Mouse (Mus musculus) fat pad, adult 2 months (tissue): Measurements from ENCODE around the gene Ajap1.

ENCODE experiments used
- DNase-seq: peaks from one replicate; pipeline ENCODE4 v3.0.0-alpha.2; 2011; ENCODE audit warnings: low read depth, low spot score; ENCODE audit errors: extremely low read depth

Gene Ajap1

DNA sequence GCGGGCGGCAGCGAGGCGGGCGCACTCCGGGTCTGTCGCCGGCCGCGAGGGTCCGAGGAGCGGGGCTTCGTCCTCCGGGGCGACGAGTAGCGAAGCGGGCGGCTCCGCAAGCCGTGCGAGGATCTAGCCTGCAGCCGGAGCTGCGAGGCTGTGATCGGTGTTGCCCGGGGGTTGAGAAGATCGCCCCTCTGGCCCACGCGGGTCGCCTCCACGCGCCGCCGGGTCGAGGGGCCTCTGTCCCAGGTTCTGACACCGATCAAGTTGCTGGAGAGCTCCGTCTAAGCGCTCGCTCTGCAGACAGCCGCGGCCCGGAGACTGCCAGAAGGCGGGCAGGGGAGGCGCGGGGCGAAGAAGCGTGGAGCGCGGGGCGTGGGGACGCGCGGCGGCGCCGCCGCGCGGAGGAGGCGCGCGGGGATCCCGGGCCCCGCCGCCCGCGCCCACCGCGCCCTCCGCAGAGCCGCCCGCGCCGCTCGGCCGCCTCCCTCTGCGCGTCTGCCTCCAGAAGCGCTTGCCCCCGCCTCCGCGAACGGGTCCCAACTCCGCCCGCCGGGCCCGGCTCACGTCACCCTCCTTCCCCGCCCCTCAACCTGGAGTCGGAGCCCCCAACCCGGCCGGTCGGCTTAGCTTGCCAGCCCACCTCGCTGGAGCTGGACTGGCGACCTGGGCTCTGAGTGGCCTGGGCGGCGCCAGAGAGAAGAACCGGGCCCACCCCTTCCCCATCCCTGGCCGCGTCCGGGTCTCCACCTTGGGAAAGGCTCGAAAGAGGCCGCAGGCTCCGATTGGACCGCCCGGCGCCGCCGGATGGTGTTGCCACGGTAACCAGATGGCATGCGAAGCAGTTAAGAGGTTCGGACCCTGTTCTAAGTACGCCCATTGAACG is at the start of gene Ajap1:
Gene Ajap1 (minus strand): TSS at position 353 of the 880 bp plus-strand sequence.
- DNase-seq = no peak

DNA sequence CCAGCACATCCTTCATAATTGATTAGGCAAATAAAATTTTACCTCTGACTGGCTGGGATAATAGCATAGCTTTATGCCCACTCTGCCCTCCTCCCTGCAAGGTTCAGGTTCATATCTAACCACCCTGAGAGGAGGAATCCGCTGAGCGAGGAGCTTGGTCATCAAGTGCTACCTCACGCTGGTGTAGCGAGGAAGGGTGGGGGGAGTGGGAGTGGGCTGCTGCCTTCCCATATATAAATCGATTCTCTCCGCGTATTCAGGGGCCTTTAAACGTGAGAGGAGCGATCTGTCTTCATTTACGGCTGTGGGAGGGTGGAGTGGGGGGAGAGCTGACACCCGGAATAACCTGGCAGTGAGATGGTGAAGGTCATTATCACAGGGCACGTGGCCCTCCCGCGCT is 47.9 kb upstream of the Ajap1 start:
- no peak for DNase-seq

GRCm38 (mm10) chr4:153521601-153522000 is 39.0 kb upstream of the Ajap1 start:
- DNase-seq = no peak

- no peak for DNase-seq
Observed at GRCm38 (mm10) chr4:153519888-153520287, 37.3 kb upstream of the Ajap1 start.

DNA sequence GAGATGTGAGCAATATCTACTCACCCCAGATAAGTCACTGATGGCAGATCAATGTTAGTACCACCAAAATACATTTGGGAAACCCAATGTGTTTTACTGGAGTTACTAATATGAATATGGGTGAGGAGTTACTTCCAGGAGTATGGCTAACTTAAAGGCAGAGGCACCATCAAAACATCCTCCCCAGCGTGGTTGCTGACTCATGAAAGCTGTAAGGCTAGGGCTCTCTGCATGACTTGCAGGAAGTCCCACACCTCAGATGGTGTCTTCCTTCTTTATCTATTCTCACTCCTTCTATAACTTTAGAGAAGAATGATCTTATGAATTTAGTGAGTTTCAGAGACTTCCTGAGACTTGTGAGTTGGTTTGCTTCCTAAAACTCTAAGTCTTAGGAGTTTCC is 36.7 kb upstream of the Ajap1 start:
- no peak for DNase-seq

DNA sequence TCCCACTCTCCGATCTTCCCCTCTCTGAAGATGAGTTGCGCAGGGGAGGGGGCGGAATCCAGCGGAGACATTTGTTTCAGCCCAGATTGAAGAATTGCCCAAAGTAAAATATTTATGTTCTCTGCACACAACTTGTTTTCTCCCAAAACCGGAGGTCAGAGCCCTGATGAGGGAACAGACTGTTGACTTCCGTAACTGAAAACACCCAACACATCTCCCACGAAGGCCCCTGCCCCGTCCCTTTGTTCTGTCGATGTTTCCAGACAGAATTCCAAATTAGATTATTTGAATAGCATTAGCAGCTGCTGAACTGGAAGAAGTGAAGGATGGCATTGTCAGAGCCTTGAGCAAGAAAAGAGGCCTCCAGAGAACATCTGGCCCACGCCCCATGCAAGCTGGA is 33.2 kb upstream of the Ajap1 start:
- no peak for DNase-seq

- DNase-seq = no peak
Observed at GRCm38 (mm10) chr4:153514071-153514470, 31.5 kb upstream of the Ajap1 start.

DNA sequence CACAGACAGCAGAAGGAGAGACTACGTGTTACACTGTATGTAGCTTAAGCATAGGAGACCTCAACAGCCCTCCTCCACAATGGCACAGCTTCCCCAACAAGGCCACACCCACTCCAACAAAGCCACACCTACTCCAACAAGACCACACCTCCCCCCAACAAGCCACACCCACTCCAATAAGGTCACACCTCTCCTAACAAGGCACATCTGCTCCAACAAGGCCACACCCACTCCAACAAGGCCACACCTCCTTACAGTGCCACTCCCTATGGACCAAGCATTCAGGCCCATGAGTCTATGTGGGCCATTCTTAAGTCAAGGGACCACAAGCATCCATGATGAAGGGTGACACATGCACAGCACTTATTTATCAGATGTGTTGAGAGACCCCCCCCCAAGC is 28.9 kb upstream of the Ajap1 start:
- DNase-seq = no peak

GRCm38 (mm10) chr4:153501936-153502335 is 19.3 kb upstream of the Ajap1 start:
- no peak for DNase-seq

DNA sequence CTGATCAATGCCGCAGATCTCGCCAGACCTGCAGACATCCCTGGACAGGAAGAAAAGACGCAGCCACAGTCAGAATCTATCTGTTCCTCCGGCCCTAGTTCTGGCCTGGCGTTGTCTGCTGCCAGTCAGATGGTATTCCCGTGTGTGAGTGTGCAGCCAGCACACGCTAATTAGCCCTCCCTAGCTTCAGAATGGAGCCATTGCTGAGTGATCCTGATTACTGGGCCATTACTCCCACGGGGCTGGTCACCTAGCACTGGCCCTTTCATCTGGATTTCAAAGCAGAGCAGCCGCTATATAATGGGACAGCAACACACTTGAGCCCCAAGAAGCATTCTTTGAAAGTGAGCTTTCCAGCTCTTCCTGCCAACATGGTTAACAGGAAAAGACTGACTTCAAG is 9.8 kb upstream of the Ajap1 start:
- DNase-seq = no peak

DNA sequence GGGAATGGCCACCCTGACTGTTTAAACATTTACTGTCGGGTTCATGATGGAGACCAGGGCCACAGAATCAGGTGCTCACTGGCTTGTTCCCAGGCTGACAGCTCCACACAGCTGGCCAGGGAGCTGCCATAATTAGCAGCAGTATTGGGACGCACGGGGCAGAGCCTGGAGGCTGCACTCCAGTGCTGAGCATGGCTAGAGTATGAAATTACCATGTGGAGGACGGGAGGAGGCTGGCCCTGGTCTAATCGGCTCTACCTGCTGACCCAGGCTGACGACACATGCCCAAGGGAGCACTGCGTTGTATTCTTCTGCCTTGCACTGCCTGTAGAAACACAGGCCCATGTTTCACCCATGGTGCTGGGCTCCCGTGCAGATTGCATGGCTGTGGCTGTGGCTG is 6.5 kb upstream of the Ajap1 start:
- DNase-seq = no peak

DNA sequence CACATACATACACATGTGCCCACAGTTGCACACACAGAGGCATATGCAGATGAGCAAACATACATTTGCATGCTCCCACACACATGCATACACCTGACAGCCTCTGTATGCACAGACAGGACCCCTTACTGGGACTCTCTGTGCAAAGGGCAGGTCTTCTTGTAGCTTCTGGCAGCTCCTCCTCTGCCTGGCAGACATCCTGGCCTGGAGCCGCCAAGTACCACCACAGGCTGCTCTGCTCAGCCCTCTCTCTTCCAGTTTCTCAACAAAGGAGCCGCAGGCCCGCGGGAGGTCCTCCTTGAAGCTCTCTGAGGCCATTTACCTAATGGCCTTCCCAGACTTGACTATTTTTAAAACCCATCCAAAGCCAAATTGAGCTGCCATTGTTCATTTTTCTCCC is 3.3 kb upstream of the Ajap1 start:
- no peak for DNase-seq

- no peak for DNase-seq
Observed at GRCm38 (mm10) chr4:153484392-153484791, 1.8 kb upstream of the Ajap1 start.

- DNase-seq = no peak
Observed at GRCm38 (mm10) chr4:153481361-153482234, 1.0 kb downstream of the Ajap1 start.

- DNase-seq = no peak
Observed at GRCm38 (mm10) chr4:153480551-153481262, 1.9 kb downstream of the Ajap1 start.

DNA sequence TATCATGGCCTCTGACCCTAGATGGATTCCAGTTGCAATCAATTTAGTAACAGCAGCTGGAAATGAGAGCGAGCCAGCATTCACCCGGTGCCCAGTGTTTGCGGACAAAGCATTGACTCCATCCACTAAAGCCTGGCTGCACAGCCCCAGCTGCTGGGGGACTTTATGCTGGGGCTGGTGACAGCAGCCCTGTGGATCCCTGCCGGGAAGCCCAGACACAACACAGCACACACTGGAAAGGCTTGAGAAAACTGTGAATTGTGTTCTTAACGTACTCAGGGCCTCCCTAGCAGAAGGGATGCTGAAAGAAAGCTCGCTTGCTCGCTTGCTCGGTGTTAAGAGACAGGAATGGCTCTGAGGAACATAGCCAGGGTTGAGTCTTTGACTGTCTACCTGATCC is 3.5 kb downstream of the Ajap1 start:
- no peak for DNase-seq

DNA sequence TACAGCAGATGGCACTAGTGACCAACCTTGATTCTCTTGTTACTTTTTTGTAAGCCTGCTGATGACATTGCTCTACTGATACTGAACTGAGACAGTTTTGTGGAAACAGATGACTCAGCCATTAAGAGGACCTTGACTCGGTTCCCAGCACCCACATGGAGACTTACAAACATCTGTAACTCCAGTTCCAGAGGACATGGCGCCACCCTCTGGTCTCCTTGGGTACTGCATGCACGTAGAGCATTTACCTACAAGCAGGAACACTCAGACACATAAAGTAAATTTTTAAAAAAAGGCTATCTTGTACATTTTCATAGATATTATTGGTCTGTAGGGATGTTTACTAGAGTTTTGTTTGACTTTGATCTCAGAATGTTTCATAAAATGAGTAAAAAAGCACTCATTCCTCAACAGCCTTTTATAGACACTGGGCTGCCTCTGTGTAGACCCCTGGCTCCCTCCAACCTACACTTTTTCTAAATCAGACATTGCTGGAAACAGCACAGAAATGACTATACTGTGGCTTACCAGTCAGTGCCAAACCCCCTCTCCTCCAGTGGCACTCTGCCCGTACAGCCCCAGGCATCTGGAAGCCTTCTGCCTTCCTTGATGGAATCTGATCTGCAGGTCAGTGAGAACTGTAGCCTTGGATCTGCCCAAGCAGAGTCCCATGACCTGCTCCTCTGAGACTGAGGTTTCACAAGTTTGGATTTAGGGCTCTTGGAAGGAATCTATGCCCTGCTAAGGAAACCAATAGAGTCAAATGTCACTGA is 8.9 kb downstream of the Ajap1 start:
- no peak for DNase-seq

DNA sequence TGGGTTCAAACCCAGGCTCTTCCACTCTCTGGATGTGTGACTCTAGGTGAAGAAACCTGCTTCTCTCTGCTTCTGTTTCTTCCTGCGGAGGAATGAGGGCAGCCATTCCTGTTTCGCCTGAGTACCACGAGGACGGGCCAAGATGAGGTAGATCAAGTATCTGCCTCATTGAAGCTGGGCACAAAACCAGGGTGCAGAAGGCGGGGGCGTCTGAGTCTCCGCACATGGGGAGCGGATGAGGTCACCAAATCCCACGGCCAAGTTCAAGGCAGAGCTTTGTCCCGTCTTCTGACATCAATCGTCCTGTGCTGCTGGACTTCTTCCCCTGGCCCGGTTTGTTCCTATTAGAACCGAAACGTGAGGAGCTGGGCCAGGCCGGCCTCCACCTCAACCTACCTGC is 12.9 kb downstream of the Ajap1 start:
- DNase-seq = no peak

- no peak for DNase-seq
Observed at GRCm38 (mm10) chr4:153459934-153460333, 22.7 kb downstream of the Ajap1 start.

DNA sequence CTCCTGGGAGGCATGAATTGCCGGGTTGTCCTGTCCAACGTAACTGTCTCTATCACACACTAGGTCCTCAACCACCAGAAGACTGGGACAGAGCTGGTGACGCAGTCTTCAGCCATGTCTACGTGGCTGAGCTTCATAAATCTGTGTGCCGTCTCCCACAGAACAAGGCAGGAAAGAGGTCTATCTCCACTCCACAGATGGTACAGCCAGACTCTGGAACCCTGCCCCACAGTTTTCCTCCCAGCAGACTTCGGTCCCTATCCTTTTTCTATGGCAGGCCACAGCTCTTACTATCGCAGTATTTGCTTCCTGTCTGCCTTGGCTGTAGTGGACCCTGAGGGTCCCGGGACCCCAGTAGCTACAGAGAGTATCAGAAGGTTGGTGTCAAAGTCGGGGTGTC is 23.1 kb downstream of the Ajap1 start:
- no peak for DNase-seq

DNA sequence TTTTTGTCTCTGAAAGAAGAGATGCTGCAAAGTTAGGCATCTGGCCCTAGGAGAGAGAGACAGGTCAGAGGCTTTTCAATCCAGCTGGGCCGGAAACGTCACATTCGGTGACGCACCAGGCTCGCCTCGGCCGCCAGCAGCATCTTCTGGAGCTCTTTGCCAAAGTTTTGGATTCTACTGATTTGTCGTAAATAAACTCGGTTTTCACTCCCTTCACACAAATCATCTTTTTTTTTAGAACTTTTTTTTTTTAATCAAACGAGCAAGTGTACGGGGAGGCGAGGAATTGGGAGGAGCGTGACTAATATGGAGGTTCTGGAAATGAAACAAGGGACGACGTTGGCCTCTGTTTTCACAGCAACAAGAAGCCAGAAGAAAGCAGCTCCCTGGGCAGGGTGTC is 23.8 kb downstream of the Ajap1 start:
- no peak for DNase-seq
